Mouse (Mus musculus) E14TG2a.4 (cell line): ENCODE results near the gene Rxfp2.

ENCODE experiments used
- CTCF ChIP-seq: conservative IDR thresholded peaks from 2 replicates; pipeline ENCODE4 v1.5.1; 2014; ENCODE audit warnings: low read length
- POU5F1 ChIP-seq: IDR thresholded peaks from 2 replicates; pipeline ENCODE4 v1.6.1; 2014; ENCODE audit warnings: low read length, borderline replicate concordance

GRCm38 (mm10) chr5:150097620-150098019 lies 79.1 kb downstream of the Rxfp2 start:
- peak; percentile 86 for TF ChIP-seq CTCF
- no peak for TF ChIP-seq POU5F1
